Mouse (Mus musculus) G1E (cell line): ENCODE results near the gene Il24.

Source experiments
- CTCF ChIP-seq: IDR thresholded peaks from 2 replicates; pipeline ENCODE4 v1.5.1; 2012; ENCODE audit warnings: low read depth, low read length, inconsistent platforms, mixed read lengths
- GATA1 ChIP-seq: IDR thresholded peaks from 2 replicates; pipeline ENCODE4 v1.6.1; 2012; ENCODE audit warnings: borderline replicate concordance, low read length, inconsistent platforms, mixed read lengths
- POLR2AphosphoS5 ChIP-seq: IDR thresholded peaks from 2 replicates; pipeline ENCODE4 v1.6.1; 2012; ENCODE audit warnings: low read depth, low read length, inconsistent platforms; ENCODE audit not compliant: insufficient replicate concordance

- TF ChIP-seq CTCF (peak; percentile 16; the same call in 1 of the 2 replicates), POLR2AphosphoS5 (no peak), GATA1 (no peak)
Observed at GRCm38 (mm10) chr1:130875139-130875538, 12.1 kb downstream of the Il24 start.
